Comparison of ENCODE assay signal across 8 mouse cellular contexts in genomic region chr4:118543592-118544260, GRCm38 (mm10). TPM values are rescaled to one million over a fixed set of nuclear protein-coding genes. Genes with fewer than 3 reads are reported as not detected.
DNase-seq lines count a peak whose midpoint lies in the region; ATAC-seq and TF ChIP-seq lines count a peak whose summit lies in the region.

Gene Tmem125 (minus strand): TSS chr4:118544044.

- peak within 1 kb of the TSS; percentile 79 for H3K4me2 ChIP-seq in heart, embryonic 11.5 days
- peak within 1 kb of the TSS; percentile 61 for H3K4me2 ChIP-seq in lung, embryonic 14.5 days

- DNase-seq in heart, adult 11 months = peak; percentile 93
- no peak for DNase-seq in heart, adult 8-10 months (ENCODE audit: low spot score)
- peak; percentile 36 for DNase-seq in c-Kit-positive CD71-negative TER-119-negative erythroid progenitor cells, embryonic 14.5 days (ENCODE audit: low read depth)
- peak; percentile 93 to 95 for DNase-seq in kidney, adult 8-10 months
- peak; percentile 78 for DNase-seq in lung, embryonic 14.5 days
- no peak for DNase-seq in frontal cortex, postnatal 25 days (ENCODE audit: low spot score in 2 of 2)

- WGBS in heart, embryonic 11.5 days (ENCODE audit: insufficient replicate concordance) = 1% methylated on average over 24 of the region's 24 CpGs
- WGBS in lung, embryonic 14.5 days = 2% methylated on average over 24 of the region's 24 CpGs
- 2% methylated on average over 24 of the region's 24 CpGs for WGBS in olfactory bulb, adult 2 months

- H3K9me3 ChIP-seq in heart, embryonic 11.5 days (replicated peaks; ENCODE audit: control insufficient read depth, low read length) = no peaks in the 10 kb centered on the region
- no peaks in the 10 kb centered on the region for H3K9me3 ChIP-seq in lung, embryonic 14.5 days (ENCODE audit: low read depth, low read length)

- no peaks in the 10 kb centered on the region for H3K36me3 ChIP-seq in heart, embryonic 11.5 days (ENCODE audit: control insufficient read depth, insufficient read depth, low read length)
- H3K36me3 ChIP-seq in lung, embryonic 14.5 days (ENCODE audit: insufficient read depth) = no peaks in the 10 kb centered on the region

- peak within 1 kb of the TSS; percentile 42 for H3K4me3 ChIP-seq in heart, embryonic 11.5 days (ENCODE audit: low read depth, low read length)
- peak within 1 kb of the TSS; percentile 33 for H3K4me3 ChIP-seq in lung, embryonic 14.5 days (ENCODE audit: low read depth, low read length)
- H3K4me3 ChIP-seq in olfactory bulb, adult 2 months (ENCODE audit: insufficient read depth, low read depth, low read length) = 0 out of 2 replicates have a peak within 1 kb of the TSS, but pooled peaks have one; percentile 4

- TF ChIP-seq CTCF in lung, embryonic 14.5 days (IDR thresholded peaks at IDR 0.05; ENCODE audit: low read depth) = no peak
- TF ChIP-seq CTCF in olfactory bulb, adult 2 months (IDR thresholded peaks at IDR 0.05; ENCODE audit: insufficient read depth, low read depth, low read length) = no peak

- H3K27me3 ChIP-seq in heart, embryonic 11.5 days (ENCODE audit: control insufficient read depth, insufficient read depth, low read length) = peaks cover 10% of the 10 kb centered on the region
- no peaks in the 10 kb centered on the region for H3K27me3 ChIP-seq in lung, embryonic 14.5 days (ENCODE audit: insufficient read depth, low read length)

- peak; percentile 72 for ATAC-seq in heart, embryonic 11.5 days (replicated peaks; ENCODE audit: insufficient number of reproducible peaks, low FRiP score, low TSS enrichment)
- peak; percentile 88 for ATAC-seq in lung, embryonic 14.5 days (ENCODE audit: insufficient read depth)

- no peak for TF ChIP-seq POLR2A in olfactory bulb, adult 2 months (IDR thresholded peaks at IDR 0.05; ENCODE audit: insufficient read depth, low read depth, low read length)

- H3K9ac ChIP-seq in heart, embryonic 11.5 days (ENCODE audit: low read depth, low read length) = peak within 1 kb of the TSS; percentile 40; the same call in 1 of the 2 replicates
- H3K9ac ChIP-seq in lung, embryonic 14.5 days = peak within 1 kb of the TSS; percentile 17; the same call in 1 of the 2 replicates

- peaks cover 6% of the 10 kb centered on the region for H3K4me1 ChIP-seq in heart, embryonic 11.5 days (ENCODE audit: control insufficient read depth, insufficient read depth, low read length)
- H3K4me1 ChIP-seq in lung, embryonic 14.5 days (ENCODE audit: insufficient read depth) = no peaks in the 10 kb centered on the region
- peaks cover 12% of the 10 kb centered on the region for H3K4me1 ChIP-seq in olfactory bulb, adult 2 months (ENCODE audit: control insufficient read depth, insufficient read depth, low read length)

- no peak within 1 kb of the TSS for H3K27ac ChIP-seq in heart, embryonic 11.5 days (ENCODE audit: low read depth, low read length)
- peak within 1 kb of the TSS; percentile 86 for H3K27ac ChIP-seq in lung, embryonic 14.5 days (ENCODE audit: low read depth)
- no peak within 1 kb of the TSS for H3K27ac ChIP-seq in olfactory bulb, adult 2 months (ENCODE audit: insufficient read depth, low read depth, low read length)

RNA-seq across cellular contexts. Expression of gene Tmem125, which starts in this region (rescaled TPM):
- total RNA-seq in heart, adult 8-10 months (2022) = under 1 TPM in 2 of 4 experiments, not detected in 2; 0.12 to 0.23 TPM
- polyA plus RNA-seq in heart, embryonic 11.5 days (2014; fragmentation: Nextera tagmentation; extraction: Ambion mirVana) = 0.16 and 0.45 TPM in 2 replicates
- polyA plus RNA-seq in lung, embryonic 14.5 days (2014; fragmentation: Nextera tagmentation; extraction: Ambion mirVana) = 3.3 and 3.6 TPM in 2 replicates
- polyA plus RNA-seq in olfactory bulb, adult 2 months (2012; ENCODE audit: insufficient read depth, insufficient read length, low replicate concordance, missing spikeins) = not detected in 2 replicates

Comparison
In these comparisons a context has a peak if more than half of its experiments do, and no peak if none do; other contexts are left out.
1. DNase-seq: peak in heart, adult 11 months (single experiment), c-Kit-positive CD71-negative TER-119-negative erythroid progenitor cells, embryonic 14.5 days (single experiment), kidney, adult 8-10 months (2 of 2) and lung, embryonic 14.5 days (single experiment); none in heart, adult 8-10 months (single experiment) and frontal cortex, postnatal 25 days (0 of 2).
2. Peak in ATAC-seq, H3K4me3 ChIP-seq, H3K9ac ChIP-seq and H3K4me2 ChIP-seq in heart, embryonic 11.5 days; RNA of the gene not detected or under 1 TPM.
3. Peak in every context shown above with its lines, with median percentiles within 50 percentile points of each other: H3K4me3 ChIP-seq.